Mouse (Mus musculus) c-Kit-positive CD71-positive TER-119-negative erythroid progenitor cells, embryonic 14.5 days (primary cell): Measurements from ENCODE around the gene Mest.

Experiments used
- DNase-seq: peaks from one replicate; pipeline ENCODE4 v3.0.0-alpha.2; 2013; ENCODE audit warnings: low read depth

Mest gene

GRCm38 (mm10) chr6:30703977-30704602, 19.3 kb upstream of the Mest start:
- DNase-seq: no peak

DNA sequence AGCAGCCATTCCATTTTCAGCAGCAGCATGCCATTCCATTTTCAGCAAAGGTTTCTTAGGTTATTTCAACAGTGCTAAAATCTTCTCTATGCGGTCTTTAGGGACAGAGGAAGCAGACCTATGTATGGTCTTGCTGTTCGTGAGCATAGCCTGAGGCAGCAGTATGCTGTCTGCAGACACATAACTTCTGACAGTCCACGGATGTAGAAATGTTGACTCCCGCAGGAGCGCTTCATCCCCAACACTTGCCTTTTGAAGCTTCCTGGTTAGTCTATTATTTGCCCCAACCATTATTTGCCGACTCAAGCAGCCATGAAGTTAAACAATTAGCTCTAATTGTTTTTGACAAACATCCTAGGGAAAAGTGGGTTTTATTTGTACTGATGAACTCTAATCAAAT, 14.2 kb upstream of the Mest start:
- DNase-seq: no peak

- DNase-seq: no peak
Observed at GRCm38 (mm10) chr6:30710371-30711364, 12.7 kb upstream of the Mest start.

DNA sequence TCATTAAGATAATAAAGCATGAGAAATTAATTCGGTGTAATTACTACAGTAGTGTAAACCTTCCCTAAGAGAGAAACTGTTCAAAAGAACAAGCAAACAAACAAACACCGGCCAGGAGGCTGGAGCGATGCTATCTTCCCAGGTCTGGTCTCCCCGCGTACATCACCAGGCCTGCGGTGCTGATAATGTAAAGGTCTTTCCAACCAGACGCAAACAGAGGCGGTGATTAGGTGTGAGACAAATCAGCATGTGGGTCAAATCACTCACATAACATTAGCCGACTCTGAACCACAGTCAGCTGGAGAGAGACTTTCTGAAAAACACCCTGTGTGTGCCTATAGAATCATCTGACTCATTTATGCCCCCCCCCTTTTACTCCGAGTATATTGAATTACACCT, 12.0 kb upstream of the Mest start:
- DNase-seq: no peak

DNA sequence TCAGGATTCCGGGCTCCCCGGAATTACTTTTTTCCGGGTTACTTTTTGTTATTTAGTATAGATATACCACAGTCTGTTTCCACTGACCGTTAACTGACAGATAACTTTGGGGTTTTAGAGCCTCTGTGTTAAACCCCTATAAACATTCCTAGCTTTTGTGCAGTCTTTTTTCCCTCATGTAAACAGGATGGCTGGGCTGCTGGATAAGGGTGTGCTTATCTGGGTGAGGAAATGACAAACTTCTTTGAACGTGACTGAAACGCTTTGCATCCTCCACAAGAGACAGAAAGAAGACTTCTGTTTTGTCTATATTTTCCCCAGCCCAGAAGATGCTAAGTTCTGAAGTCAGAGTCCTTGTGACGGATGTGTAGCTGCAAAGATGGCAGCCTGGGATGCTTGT, 10.9 kb upstream of the Mest start:
- DNase-seq: no peak

GRCm38 (mm10) chr6:30713455-30713854, 9.9 kb upstream of the Mest start:
- DNase-seq: no peak

DNA sequence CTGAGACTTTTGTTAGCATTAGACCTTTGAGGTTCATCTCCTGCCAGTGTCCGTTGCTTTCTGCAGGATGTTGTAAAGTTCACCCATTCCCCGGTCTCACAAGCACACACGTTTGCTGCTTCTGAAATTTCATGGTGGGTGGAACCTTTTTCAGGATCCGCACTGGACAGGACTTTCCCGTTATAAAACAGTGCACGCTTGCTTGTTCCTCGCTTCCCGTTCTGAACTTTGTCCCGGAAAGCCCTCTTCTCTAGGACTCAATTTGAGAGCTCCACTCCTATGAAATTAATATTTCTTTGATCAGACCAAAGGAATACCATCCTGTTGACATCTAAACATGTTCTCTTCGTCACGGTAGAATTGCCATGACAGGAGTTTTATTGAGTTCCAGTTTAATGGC, 9.5 kb upstream of the Mest start:
- DNase-seq: no peak

GRCm38 (mm10) chr6:30714891-30715471, 8.4 kb upstream of the Mest start:
- no peak for DNase-seq

- no peak for DNase-seq
Observed at GRCm38 (mm10) chr6:30716796-30717195, 6.6 kb upstream of the Mest start.

DNA sequence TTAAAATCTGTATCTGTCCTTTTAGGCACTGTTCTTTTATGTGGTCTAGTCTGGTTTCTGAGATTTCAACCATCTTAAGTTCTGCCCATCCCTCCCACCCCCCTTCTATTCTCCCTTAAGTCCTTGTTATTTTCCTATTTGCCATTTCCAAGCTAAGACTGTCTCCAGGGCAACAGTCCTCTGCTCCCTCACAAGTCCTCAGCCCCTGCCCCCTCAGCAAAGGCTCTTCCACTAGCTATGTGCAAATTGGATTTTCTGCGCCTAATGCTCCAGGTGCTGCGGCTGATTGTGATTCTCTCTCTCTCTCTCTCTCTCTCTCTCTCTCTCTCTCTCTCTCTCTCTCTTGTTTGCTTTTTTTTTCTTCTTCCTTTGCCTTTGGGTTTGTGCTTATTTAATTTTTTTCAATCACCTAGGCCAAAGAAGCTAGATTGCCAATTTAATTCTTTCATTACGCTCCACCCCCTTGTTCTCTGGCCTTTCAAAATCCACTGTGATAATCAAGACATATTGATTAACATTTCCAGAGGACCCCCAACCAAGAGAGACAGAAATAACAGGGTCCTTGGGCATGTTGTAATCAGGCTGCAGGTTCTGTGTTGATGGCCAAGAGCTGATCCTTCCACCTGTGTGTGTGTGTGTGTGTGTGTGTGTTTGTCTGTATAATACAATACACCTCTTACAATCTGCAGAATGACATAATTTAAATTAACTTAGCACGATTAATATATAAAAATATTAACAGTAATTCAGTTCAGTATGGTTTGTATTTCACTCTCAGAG, 772 bp upstream of the Mest start:
- no peak for DNase-seq

- DNase-seq: no peak
Observed at GRCm38 (mm10) chr6:30730301-30730971, 7.1 kb downstream of the Mest start.

GRCm38 (mm10) chr6:30732571-30733130, 9.3 kb downstream of the Mest start:
- DNase-seq: no peak

- no peak for DNase-seq
Observed at GRCm38 (mm10) chr6:30734465-30734864, 11.1 kb downstream of the Mest start.

DNA sequence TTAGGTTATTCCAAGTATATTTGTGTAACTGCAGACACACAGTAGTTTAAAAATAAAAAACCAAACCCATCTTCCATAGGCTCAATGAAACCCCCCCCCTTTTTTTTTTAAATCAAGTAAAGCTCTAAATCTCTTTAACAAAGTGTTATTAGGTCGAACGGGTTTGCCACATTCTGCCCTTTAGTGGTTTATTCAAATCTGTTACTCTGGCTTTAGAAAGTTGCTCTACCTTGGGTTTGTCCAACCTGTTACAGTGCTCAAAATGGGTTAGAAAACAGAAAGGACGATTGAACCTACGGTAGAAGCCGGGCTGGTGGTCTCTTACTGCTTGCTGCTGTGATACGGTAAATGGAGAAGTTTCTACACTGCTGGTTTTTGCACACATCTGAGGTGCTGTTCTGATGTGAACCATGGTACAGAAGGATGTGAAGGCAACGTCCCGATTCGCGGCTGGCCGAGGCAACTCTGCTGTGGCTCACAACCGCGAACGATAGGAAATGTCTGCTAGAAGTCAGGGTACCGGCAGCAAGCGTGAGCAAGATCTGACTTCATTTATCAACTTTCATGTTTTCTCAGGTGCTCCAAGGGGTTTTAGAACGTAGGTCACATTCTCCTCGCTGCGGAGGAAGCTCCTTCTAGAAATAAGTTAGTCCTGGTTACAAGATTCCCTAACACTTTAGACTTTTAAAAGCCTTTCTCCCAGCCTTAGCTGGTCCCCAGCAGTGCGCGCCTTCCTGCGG, 11.8 kb downstream of the Mest start:
- DNase-seq: no peak

- no peak for DNase-seq
Observed at GRCm38 (mm10) chr6:30735728-30736371, 12.5 kb downstream of the Mest start.

DNA sequence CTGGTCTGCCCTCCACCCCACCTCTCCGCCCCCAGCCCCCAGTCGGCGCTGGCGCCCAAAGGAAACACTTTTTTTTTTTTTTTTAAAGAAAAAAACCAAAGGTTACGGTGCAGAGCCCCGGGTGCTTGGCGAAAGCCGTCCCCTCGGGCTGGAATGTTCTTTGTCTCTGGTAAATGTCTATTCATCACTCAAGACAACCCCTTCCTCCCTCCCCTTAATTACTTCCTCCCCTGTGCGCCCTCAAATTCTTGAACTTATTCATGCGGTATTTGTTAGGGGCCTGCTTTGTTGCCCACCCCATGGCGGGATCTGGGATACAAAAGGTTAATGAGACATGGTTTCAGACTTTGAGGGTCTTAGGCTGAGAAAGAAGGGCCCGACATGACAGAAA, 13.0 kb downstream of the Mest start:
- no peak for DNase-seq

DNA sequence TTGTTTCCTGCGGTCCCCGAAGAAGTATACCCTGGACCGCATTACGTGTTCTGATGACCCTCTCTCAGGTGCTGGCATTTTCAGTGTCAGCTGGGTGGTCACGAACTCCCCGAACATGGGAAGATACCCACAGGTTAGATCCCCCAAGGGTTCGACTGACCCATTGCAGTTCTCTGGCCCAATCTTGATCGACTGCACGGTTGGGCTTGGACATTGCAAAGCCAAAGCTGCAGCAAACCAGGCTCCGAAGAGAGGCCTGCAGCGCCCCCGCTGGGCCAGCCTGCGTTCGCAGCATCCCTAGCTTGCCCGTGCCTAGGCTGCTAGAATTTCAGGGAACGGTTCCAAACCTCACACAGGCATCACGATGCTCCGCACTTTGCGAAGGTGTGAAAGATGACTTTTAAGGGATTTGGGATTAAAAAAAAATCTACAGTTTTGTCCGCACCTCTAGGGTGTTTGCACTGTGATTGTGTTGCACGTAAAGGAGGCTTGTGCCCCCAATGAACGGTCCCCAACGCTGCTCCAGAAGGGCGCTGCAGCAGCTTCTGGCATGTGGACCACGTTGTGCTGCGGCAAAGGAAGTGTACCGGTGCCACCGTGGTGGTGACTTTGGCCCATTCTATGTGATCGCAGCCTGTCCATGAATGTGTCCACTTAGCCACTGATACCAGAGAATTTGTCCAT, 13.7 kb downstream of the Mest start:
- no peak for DNase-seq

DNA sequence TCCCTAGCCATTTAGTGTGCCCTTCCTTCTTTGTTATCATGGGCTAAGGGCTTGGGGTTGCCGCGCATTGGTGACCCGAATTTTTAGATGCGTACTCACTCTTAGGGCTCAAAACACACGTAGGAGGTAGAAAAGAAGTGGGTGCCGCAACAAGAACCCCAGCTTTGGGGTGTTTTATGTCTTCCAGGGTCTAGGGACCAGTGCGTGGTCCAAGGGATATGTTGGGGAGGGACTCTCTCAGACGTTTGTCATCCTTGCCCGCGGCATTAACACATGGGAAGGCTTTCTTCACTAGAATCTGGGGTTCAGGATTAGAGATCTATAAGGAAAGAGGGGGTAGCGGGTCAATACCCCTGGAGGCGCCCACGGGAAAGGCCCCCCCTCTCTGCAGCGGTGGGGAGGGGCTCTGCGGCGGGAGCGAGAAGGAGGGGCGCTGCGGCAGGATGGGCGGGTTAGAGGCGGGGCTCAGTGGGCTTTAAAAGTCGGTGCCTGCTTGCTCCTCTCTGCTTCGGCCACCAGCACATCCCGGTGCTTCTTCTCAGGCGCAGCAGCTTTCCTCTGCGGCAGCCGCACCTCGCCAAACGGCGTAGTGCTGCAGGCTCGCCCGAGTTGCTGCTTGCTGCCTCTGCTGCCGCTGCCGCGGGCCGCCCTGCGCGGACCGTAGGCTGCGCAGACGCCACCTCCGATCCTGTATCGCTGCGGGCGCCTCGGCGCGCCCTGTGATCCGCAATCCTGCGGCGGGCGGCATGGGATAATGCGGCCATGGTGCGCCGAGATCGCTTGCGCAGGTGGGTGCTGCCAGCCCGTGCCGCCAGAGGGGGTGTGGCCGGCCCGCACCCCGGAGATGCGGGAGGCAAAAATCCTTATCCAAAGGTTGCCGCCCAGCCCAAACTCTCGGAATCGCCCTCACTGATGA, 14.5 kb downstream of the Mest start:
- no peak for DNase-seq
